In genomic region chr10:86158198-86158899, GRCm38 (mm10) we compare ENCODE assay signal across 10 mouse cellular contexts.
DNase-seq lines count a peak whose midpoint lies in the region; TF ChIP-seq lines count a peak whose summit lies in the region.
"Had no signal": no experiment of that assay in that cellular context is flagged by ENCODE, and none has a peak within 500 bp of the region (broad histone marks: within the 10 kb centered on the region; RNA-seq: fewer than 3 reads in every experiment).

No protein-coding gene starts in this region.

- H3K4me3 ChIP-seq in gastrocnemius, adult 2 months, result no peak overlapping the region
- H3K4me3 ChIP-seq: limb, embryonic 12.5 days; neural tube, embryonic 12.5 days had no signal

- DNase-seq in gastrocnemius, adult 2 months, result no peak
- DNase-seq in gastrocnemius, adult 18-20 months (ENCODE audit: low spot score), result no peak
- DNase-seq in adrenal gland, postnatal 36 days, result peak; percentile 30 to 46
- DNase-seq in heart, postnatal 25 days (ENCODE audit: low spot score), result peak; percentile 44
- DNase-seq in kidney, postnatal 4 days, result peak; percentile 20 to 43
- DNase-seq in cerebellum, adult 8-10 months, result no peak
- no peak for DNase-seq in urinary bladder, postnatal 14 days (ENCODE audit: low spot score)
- no peak for DNase-seq in urinary bladder, postnatal 25 days (ENCODE audit: low spot score)

- intact Hi-C loops in gastrocnemius, adult 2 months (cut with DNase I), result no loop called here
- intact Hi-C loops in heart, postnatal 25 days (cut with DNase I), result no loop called here

- TF ChIP-seq CTCF in gastrocnemius, adult 2 months (IDR thresholded peaks at IDR 0.05), result no peak

- H3K27ac ChIP-seq in gastrocnemius, adult 2 months, result peak overlapping the region; percentile 62
- H3K27ac ChIP-seq: limb, embryonic 12.5 days; neural tube, embryonic 12.5 days had no signal

Comparison
In these comparisons a context has a peak if more than half of its experiments do, and no peak if none do; other contexts are left out.
1. DNase-seq: peak in adrenal gland, postnatal 36 days (2 of 2), heart, postnatal 25 days (single experiment) and kidney, postnatal 4 days (2 of 2); none in gastrocnemius, adult 2 months (single experiment), gastrocnemius, adult 18-20 months (single experiment), cerebellum, adult 8-10 months (single experiment), urinary bladder, postnatal 14 days (single experiment) and urinary bladder, postnatal 25 days (single experiment).